Mouse (Mus musculus) liver, adult 2 months (tissue): ENCODE measurements at regions not wholly inside any gene's neighbourhood (a gene's known extent, or its start where the extent isn't known, plus 50 kb on each side); places are given as distances from the start of the nearest gene placed in this dataset.

Experiments used
- CTCF ChIP-seq: fragments of 200-500 bp; IDR thresholded peaks from 2 replicates; pipeline ENCODE4 v1.5.1; 2011; ENCODE audit warnings: low read depth, low read length, control low read depth
- POLR2A ChIP-seq: fragments of 200-500 bp; IDR thresholded peaks from 2 replicates; pipeline ENCODE4 v1.6.1; 2011; ENCODE audit warnings: low read length, control low read depth; ENCODE audit not compliant: insufficient read depth; ENCODE audit errors: extremely low read depth

GRCm38 (mm10) chr3:35142683-35143082 is 492.5 kb downstream of the Sox2 start:
- no peak for TF ChIP-seq CTCF
- no peak for TF ChIP-seq POLR2A
